Mouse (Mus musculus) macrophage (primary cell): ENCODE results near the gene Dusp10. TPM values are rescaled to one million over a fixed set of nuclear protein-coding genes. Genes with fewer than 3 reads are reported as not detected.

Source experiments
- H3K27ac ChIP-seq: fragments of 350-480 bp; formaldehyde crosslinking; 2 replicates; pipeline ENCODE4 v1.9.0; 2021
- H3K36me3 ChIP-seq: fragments of 350-480 bp; formaldehyde crosslinking; 2 replicates; pipeline ENCODE4 v1.9.0; 2021; ENCODE audit errors: inconsistent target
- H3K4me3 ChIP-seq: fragments of 350-480 bp; formaldehyde crosslinking; 2 replicates; pipeline ENCODE4 v1.9.0; 2021; ENCODE audit errors: inconsistent target
- H3K79me2 ChIP-seq: fragments of 350-480 bp; formaldehyde crosslinking; 2 replicates; pipeline ENCODE4 v1.9.0; 2021; ENCODE audit errors: inconsistent target
- WGBS: methylation state at CpG from one replicate; pipeline ENCODE4 v1.1.7; 2026; ENCODE audit warnings: inconsistent platforms; ENCODE audit not compliant: missing documents; 5-methylcytosine and 5-hydroxymethylcytosine counted together
- polyA plus RNA-seq: library from polyadenylated mRNA; stranded (reverse); fragments of 250-400 nt; gene quantifications from 3 replicates; pipeline ENCODE4 v1.2.4, GENCODE M21; 2018; ENCODE audit warnings: inconsistent platforms

The Dusp10 gene
- polyA plus RNA-seq, 1 experiment from 2014 or later: 1.5 TPM

DNA sequence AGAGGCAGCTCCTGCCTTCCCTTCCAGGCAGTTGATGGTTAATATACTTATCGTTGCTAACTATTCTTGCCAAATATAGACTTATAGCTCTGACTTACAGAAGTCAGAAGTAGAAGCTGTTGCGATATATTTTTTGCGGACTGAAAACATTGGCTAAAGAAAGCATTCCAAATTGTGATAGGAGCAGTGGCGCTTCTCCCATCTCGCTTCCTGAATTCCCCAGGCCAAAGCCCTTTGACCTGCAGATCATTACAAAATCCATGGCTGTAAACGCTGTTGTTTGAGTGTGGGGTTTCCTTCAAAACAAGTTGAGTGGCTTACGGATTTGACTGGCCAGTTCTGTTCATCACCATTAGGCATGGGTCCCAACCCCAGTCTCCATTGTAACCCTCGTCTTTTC, 45.1 kb downstream of the Dusp10 start:
- Histone ChIP-seq H3K79me2 (no peaks in the 10 kb centered on the region), H3K36me3 (no peaks in the 10 kb centered on the region), H3K4me3 (no peak overlapping the region), H3K27ac (no peak overlapping the region)
- WGBS: 95% methylated on average over 8 of the region's 8 CpGs

DNA sequence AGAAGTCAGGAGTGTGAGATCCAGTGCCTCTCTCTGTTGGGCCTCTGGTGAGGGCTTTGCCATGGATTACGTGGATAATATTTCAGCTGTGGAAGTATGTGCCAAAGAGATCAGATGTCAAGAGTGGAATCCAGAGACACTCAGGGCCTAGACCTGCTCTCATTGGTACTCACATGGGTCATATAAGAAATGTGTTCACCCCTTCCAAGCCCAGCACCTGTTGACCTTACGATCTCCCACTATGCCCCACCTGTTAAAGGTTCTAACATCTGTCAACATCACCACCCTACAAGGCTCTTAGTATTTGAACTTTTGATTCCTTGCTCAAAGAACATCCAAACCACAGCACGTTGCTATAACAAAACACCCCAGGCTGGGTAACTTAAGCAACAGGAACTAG, 46.7 kb downstream of the Dusp10 start:
- H3K4me3 ChIP-seq: no peak overlapping the region
- H3K79me2 ChIP-seq: no peaks in the 10 kb centered on the region
- no peak overlapping the region for H3K27ac ChIP-seq
- H3K36me3 ChIP-seq: no peaks in the 10 kb centered on the region
- 96% methylated on average over 3 of the region's 3 CpGs for WGBS

DNA sequence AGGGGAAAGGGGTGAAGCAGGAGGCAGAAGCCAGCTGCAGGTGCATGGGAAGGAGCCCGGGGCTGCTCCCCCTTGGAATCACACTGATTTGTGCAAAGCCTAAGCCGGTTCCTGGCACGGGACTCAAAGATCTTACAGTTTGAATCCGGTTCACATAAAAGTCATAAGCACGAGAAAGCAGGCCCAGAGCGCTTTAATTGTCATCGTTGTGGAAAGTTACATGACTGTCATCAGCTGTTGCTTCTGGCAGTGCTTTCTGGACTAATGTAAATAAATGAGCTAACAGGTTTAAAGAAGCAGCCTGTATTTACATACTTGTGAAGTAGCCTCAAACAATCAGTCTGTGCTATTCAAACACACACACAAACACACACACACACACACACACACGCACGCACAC, 47.3 kb downstream of the Dusp10 start:
- 97% methylated on average over 7 of the region's 9 CpGs for WGBS
- H3K27ac ChIP-seq: no peak overlapping the region
- no peak overlapping the region for H3K4me3 ChIP-seq
- H3K36me3 ChIP-seq: no peaks in the 10 kb centered on the region
- H3K79me2 ChIP-seq: no peaks in the 10 kb centered on the region

DNA sequence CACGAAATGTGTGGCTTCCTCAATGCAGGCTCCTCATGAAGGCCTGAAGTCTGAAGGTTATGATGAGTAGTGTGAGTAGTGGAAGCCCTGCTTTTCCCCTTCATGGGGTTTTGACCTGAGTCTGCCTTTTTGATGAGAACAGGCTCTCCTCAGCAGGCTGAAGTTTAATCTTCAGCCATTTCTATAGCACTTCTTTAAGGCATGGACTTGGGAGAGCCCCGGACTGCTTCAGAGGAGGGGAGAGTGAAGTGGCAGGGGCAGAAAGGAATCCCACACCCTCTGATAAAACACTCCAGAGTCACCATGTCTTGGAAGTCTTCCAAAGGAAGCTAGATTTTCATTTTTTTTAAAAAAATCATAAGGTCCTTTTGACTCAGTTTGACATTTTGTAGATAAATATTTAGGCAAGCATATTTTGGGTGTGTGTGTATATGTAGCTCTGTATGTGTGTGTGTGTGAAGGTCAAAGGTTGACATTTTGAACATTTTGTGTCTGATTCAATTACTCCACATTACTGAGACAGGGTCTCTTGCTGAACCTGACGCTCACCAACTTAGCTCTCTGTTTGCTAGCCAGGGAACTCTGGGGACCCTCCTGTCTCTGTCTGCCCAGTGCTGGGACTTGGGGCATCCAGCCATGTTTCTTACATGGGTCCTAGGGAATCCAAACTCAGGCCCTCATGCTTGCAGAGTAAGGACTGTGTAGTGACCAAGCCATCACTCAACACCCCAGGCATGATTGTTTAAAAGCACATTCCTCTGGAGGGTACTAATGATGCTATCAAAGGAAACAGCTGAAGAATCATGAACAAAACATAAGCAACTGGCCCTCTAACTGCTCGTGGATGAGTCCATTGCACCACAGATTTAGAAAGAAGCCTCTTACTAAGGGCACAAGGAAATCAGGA, 48.0 kb downstream of the Dusp10 start:
- no peak overlapping the region for H3K27ac ChIP-seq
- H3K4me3 ChIP-seq: no peak overlapping the region
- 91% methylated on average over 3 of the region's 4 CpGs for WGBS
- H3K79me2 ChIP-seq: no peaks in the 10 kb centered on the region
- H3K36me3 ChIP-seq: no peaks in the 10 kb centered on the region

DNA sequence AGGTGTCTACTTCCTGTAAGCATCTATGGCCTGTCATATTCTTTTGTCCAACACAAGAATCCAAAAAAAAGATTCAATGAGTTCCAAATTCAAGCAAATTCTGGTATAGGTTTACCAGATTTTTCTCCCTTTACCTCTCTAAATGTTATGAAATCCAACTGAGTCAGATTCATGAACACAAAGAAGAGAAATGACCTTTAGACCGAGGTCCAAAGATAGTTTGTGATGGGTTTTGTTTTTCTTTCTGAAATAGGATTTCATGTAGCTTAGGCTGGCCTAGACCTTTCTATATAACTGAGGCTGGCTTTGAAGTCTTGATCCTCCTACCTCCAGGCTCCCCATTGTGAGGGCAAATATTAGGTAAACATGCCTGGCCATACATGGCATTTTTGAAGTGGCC, 48.8 kb downstream of the Dusp10 start:
- H3K27ac ChIP-seq: no peak overlapping the region
- H3K79me2 ChIP-seq: no peaks in the 10 kb centered on the region
- H3K4me3 ChIP-seq: no peak overlapping the region
- WGBS: 100% methylated on average over 1 of the region's 1 CpGs
- H3K36me3 ChIP-seq: no peaks in the 10 kb centered on the region

DNA sequence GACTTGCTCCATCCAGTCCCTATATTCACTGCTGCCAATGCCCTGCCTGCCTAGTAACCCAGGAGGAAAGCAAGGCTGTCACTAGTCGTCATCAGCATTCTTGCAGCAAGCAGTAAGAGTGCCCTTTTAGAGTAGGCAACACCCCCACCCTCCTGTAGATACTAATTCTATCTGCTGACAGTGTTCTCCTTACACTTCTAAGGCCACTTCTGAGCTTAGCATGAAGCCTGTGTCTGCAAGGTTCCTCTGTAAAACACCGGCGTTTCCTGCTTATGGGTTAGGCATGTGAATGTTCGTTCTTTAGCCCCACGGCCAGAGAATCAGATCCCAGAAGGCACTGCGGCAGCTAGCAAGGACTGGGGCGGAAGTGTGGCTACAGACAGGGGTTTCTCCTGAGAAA, 51.2 kb downstream of the Dusp10 start:
- no peak overlapping the region for H3K4me3 ChIP-seq

DNA sequence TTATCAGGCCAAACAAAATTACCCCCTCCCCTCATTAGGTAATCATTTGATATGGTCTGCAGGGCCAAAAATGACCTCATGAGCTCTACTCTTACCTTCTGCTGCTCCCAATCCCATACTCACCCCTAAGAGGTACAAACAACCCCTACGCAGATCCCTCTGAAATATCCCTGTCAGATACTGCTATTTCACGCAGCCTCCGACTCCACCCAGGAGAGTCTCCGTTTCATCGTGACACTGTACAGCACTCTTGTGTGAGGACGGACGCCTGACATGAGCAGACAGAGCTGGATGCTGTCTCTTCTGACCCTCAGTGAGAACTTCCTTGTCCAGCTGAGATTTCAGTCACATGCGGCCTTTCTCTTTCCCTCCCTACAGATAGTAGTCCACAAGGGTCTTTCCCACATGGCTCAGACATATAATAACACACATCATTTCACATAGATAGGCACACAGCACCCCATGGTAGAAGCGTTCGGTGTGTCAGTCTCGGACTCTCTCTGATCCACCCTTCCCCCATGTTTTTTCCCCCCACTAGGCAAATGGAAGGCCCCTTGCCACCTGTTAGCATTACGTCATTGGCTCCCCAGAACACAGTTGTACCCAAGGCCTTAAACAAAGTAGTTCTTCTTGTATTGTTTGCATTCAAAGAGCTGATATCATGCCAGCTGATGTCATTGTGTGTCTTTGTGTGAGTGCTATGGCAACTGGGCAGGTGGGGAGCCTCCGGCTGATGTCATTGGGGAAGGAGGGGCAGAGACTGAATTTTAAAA, 52.7 kb downstream of the Dusp10 start:
- WGBS: 92% methylated on average over 13 of the region's 13 CpGs
- no peaks in the 10 kb centered on the region for H3K79me2 ChIP-seq
- no peak overlapping the region for H3K27ac ChIP-seq
- no peaks in the 10 kb centered on the region for H3K36me3 ChIP-seq
- no peak overlapping the region for H3K4me3 ChIP-seq

More for the DNA sequence above, 51.2 kb downstream of the Dusp10 start:
- 62% methylated on average over 7 of the region's 7 CpGs for WGBS
- no peak overlapping the region for H3K27ac ChIP-seq
- no peaks in the 10 kb centered on the region for H3K36me3 ChIP-seq
- no peaks in the 10 kb centered on the region for H3K79me2 ChIP-seq

DNA sequence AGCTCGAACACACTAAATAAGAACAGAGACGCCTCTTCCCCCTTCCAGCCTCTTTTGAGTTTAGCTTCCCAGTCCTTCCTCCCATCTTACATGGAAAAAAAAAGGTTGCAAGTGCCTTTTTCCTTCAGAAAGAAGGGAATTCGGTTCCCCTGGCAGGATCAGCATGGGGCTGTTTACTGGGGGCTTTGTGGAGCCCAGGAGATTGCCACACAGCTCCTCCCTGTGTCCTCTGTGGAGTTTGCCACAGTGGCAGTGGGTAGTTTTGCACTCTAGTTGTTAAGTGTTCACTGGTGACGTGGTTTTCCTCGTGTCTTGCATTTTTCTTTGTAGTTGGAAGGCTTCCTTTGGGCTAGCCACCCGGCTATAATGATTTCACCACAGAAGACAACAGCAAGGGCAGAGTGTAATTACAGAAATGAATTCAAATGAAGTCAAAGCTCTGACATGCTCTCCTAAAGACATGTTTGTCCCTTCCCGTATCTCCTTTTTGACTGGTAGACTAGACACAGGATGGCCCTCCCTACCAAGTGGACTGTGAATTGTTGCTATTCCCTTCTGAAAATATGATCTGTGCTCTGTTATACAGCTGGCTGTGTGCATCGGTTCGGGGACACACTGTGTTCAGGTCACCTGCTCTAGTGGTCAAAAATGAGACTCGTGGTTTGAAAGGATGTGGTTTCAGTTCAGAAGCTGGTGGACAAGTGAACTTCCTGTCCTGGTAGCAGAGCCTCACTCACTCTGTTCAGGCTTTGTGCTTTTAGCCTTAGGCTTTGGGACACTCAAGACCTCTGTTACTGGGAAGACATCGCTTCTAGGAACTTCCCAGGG, 53.6 kb downstream of the Dusp10 start:
- peak overlapping the region; percentile 21; the same call in 1 of the 2 replicates for H3K27ac ChIP-seq
- no peaks in the 10 kb centered on the region for H3K79me2 ChIP-seq
- H3K4me3 ChIP-seq: no peak overlapping the region
- H3K36me3 ChIP-seq: no peaks in the 10 kb centered on the region
- 48% methylated on average over 11 of the region's 11 CpGs for WGBS

DNA sequence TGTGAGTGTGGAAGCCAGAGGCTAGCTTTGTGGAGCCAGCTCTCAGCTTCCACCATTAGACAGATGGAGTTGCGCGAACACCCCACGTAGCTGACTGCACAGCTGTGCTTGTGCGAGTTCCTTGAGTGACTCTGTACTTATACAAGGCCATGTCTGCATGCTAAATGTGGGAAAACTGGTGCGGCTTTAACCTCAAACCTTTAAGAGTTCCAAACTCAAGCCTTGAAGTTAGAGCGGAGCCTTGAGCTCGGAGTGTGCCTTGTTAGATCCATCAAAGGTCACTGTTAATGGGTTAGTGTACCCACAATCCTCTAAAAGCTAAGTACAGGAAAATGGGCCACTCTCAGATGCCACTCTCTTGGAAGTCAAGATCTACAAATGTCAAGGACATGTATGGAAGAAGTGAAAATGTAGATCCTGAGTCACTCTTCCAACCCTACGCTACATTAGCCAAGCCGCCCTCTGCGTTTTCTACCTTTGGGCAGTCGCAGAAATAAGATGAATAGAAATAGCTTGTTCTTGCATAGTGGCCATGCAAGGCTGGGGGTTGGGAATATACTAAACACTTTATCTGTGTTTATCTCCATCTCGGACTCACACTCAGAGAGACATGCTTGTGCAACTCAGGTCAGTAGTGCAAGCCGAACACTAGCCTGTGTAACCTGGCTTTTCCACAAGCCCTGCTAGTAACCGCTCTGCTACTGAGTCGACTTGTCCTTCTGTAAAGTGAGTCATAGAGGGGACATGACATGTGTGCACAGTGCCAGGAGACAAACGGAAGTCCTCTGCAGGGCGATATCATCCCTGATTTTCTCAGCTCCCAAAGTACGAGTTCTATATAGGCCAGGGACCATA, 54.8 kb downstream of the Dusp10 start:
- H3K4me3 ChIP-seq: no peak overlapping the region
- H3K79me2 ChIP-seq: no peaks in the 10 kb centered on the region
- no peaks in the 10 kb centered on the region for H3K36me3 ChIP-seq
- WGBS: 97% methylated on average over 18 of the region's 18 CpGs
- H3K27ac ChIP-seq: no peak overlapping the region

DNA sequence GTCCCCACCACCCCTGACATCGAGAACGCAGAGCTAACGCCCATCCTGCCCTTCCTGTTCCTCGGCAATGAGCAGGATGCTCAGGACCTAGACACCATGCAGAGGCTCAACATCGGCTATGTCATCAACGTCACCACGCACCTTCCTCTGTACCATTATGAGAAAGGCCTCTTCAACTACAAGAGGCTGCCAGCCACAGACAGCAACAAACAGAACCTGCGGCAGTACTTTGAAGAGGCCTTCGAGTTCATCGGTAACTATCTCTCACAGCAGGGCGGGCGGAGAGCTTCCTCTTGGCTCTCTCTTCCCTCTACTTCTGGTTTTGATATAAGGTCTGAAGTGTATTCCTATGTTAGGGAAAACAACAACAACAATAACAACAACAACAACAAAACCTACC, 55.9 kb downstream of the Dusp10 start:
- H3K4me3 ChIP-seq: no peak overlapping the region
- H3K27ac ChIP-seq: no peak overlapping the region
- H3K79me2 ChIP-seq: no peaks in the 10 kb centered on the region
- no peaks in the 10 kb centered on the region for H3K36me3 ChIP-seq
- 97% methylated on average over 12 of the region's 12 CpGs for WGBS

DNA sequence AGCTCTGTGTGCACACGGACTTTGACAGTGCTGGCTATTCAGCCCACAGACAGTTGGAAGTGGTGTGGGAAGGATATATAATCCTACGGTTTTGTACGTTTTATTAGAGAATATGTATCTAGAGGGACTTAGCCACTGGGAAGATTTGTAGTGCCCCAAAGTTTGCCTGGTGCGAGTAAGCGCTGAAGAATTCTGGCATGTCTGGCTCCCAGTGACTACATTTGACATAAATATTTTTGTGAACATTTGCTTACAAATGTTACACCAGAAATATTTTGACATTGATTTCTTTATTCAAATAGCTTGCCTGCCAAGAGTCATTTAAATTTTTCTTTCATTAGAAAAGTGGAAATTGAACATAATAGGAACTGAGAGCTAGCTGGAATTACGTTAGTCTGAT, 63.0 kb downstream of the Dusp10 start:
- 94% methylated on average over 6 of the region's 6 CpGs for WGBS
- H3K79me2 ChIP-seq: no peaks in the 10 kb centered on the region
- H3K36me3 ChIP-seq: no peaks in the 10 kb centered on the region
- no peak overlapping the region for H3K27ac ChIP-seq
- H3K4me3 ChIP-seq: no peak overlapping the region

DNA sequence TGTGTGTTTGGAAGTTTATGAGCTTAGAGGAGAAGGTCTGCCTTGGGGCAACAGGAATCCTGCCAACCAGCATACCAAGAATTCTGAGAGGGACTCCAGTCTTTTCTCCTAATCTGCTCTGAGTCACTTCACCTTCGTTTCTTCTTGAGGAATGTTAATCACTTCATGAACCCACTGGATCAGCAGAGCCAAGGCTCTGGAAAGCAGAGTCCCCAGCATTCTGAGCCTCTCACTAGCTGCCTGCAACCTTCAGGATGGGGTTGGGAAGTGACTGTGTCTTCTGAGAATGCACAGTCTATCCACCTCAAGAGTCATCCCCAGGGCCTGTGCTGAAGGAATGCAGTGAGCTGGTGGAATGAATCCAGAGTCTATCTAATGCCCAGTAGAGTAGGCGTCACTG, 63.7 kb downstream of the Dusp10 start:
- Histone ChIP-seq H3K4me3 (no peak overlapping the region), H3K27ac (no peak overlapping the region), H3K36me3 (no peaks in the 10 kb centered on the region), H3K79me2 (no peaks in the 10 kb centered on the region)
- 88% methylated on average over 2 of the region's 2 CpGs for WGBS

DNA sequence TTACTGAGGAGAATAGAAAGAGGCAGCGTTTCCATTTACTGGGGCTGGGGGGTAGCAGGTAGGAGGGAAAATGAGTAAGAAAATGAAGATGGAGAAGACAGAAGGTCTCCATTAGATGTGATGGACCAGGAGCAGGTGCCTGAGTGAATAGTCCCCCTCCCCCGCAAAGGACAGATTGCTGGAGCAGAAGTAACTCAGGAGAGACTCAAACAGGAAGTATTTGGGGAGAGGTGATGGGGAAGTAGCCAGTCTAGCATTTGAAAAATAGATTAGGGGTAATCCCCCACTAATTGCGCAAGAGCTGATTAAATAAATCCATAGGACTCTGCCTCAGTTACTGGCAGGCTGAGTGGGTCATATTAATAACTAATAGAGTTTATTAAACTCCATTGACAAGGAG, 66.2 kb downstream of the Dusp10 start:
- WGBS: 52% methylated on average over 3 of the region's 3 CpGs
- H3K27ac ChIP-seq: no peak overlapping the region
- no peaks in the 10 kb centered on the region for H3K79me2 ChIP-seq
- no peaks in the 10 kb centered on the region for H3K36me3 ChIP-seq
- no peak overlapping the region for H3K4me3 ChIP-seq

DNA sequence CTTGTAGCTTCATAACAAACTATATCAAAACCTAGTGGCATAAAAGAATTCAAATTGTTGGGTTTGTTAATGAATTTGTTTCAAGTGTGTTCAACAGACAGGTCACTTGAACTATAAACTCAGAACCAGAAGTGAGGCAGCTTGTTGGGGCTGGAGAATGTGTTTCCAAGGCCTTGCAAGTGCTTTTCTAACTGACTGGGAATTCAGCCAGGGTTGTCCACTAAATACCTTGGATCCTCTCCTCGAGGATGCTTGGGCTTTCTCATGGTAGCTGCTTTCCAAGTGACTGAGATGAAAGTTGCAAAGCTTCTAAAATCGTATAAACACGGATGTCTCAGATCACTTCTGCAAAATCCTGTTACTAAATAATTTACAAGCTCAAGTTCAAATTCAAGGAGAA, 69.6 kb downstream of the Dusp10 start:
- Histone ChIP-seq H3K79me2 (no peaks in the 10 kb centered on the region), H3K4me3 (no peak overlapping the region), H3K36me3 (no peaks in the 10 kb centered on the region), H3K27ac (no peak overlapping the region)
- 61% methylated on average over 3 of the region's 3 CpGs for WGBS
